Mouse (Mus musculus): ENCODE results near the gene Hist1h4h. TPM values are rescaled to one million over a fixed set of nuclear protein-coding genes. Genes with fewer than 3 reads are reported as not detected.
"Not testable (repeated sequence)": the region's sequence is repeated elsewhere in the genome, so short reads cannot be mapped to it uniquely, and the experiment has no call there.

The Hist1h4h gene
- polyA plus RNA-seq, 1 experiment from 2014 or later = 3.6 TPM

GRCm38 (mm10) chr13:23536076-23536822, 5.4 kb downstream of the Hist1h4h start:
- peaks cover 16% of the 10 kb centered on the region for H3K4me1 ChIP-seq (ENCODE audit: control insufficient read depth, insufficient read depth, low read length)
- peak overlapping the region; percentile 48 for H3K4me3 ChIP-seq (ENCODE audit: low read depth, low read length)
- H3K4me2 ChIP-seq = peak overlapping the region; percentile 45
- 22% methylated on average over 7 of the region's 7 CpGs for WGBS
- peak overlapping the region; percentile 98 for H3K27ac ChIP-seq (ENCODE audit: low read depth, low read length)
- no peaks in the 10 kb centered on the region for H3K9me3 ChIP-seq (ENCODE audit: control insufficient read depth, low read length)
- peak overlapping the region; percentile 69 for H3K9ac ChIP-seq (ENCODE audit: low read length)
- ATAC-seq (ENCODE audit: low FRiP score) = no peak
- H3K36me3 ChIP-seq (ENCODE audit: control insufficient read depth, insufficient read depth, low read length) = no peaks in the 10 kb centered on the region
- peak; percentile 87 for DNase-seq (ENCODE audit: low spot score, missing footprints)
- H3K27me3 ChIP-seq (ENCODE audit: control insufficient read depth, insufficient read depth, low read length) = no peaks in the 10 kb centered on the region

GRCm38 (mm10) chr13:23537006-23537710, 6.3 kb downstream of the Hist1h4h start:
- ATAC-seq (ENCODE audit: low FRiP score) = no peak
- Histone ChIP-seq H3K4me3 (ENCODE audit: low read depth, low read length) (no peak overlapping the region), H3K4me1 (ENCODE audit: control insufficient read depth, insufficient read depth, low read length) (peaks cover 15% of the 10 kb centered on the region), H3K36me3 (ENCODE audit: control insufficient read depth, insufficient read depth, low read length) (no peaks in the 10 kb centered on the region), H3K9ac (ENCODE audit: low read length) (no peak overlapping the region), H3K27ac (ENCODE audit: low read depth, low read length) (no peak overlapping the region; the same call in 1 of the 2 replicates), H3K4me2 (peak overlapping the region; percentile 45), H3K27me3 (ENCODE audit: control insufficient read depth, insufficient read depth, low read length) (no peaks in the 10 kb centered on the region), H3K9me3 (ENCODE audit: control insufficient read depth, low read length) (no peaks in the 10 kb centered on the region)
- 78% methylated on average over 3 of the region's 3 CpGs for WGBS
- DNase-seq (ENCODE audit: low spot score, missing footprints) = peak; percentile 86

GRCm38 (mm10) chr13:23538249-23538648, 7.4 kb downstream of the Hist1h4h start:
- WGBS = 83% methylated on average over 5 of the region's 5 CpGs
- Histone ChIP-seq H3K9me3 (ENCODE audit: control insufficient read depth, low read length) (no peaks in the 10 kb centered on the region), H3K27me3 (ENCODE audit: control insufficient read depth, insufficient read depth, low read length) (no peaks in the 10 kb centered on the region), H3K36me3 (ENCODE audit: control insufficient read depth, insufficient read depth, low read length) (no peaks in the 10 kb centered on the region), H3K4me2 (no peak overlapping the region), H3K27ac (ENCODE audit: low read depth, low read length) (no peak overlapping the region), H3K4me3 (ENCODE audit: low read depth, low read length) (no peak overlapping the region), H3K9ac (ENCODE audit: low read length) (no peak overlapping the region), H3K4me1 (ENCODE audit: control insufficient read depth, insufficient read depth, low read length) (peaks cover 10% of the 10 kb centered on the region)
- ATAC-seq (ENCODE audit: low FRiP score) (no peak), DNase-seq (ENCODE audit: low spot score, missing footprints) (no peak)

- H3K27me3 ChIP-seq (ENCODE audit: control insufficient read depth, insufficient read depth, low read length); H3K4me1 ChIP-seq (ENCODE audit: control insufficient read depth, insufficient read depth, low read length); H3K4me3 ChIP-seq (ENCODE audit: low read depth, low read length); DNase-seq (ENCODE audit: low spot score, missing footprints); H3K4me2 ChIP-seq; H3K27ac ChIP-seq (ENCODE audit: low read depth, low read length); H3K9me3 ChIP-seq (ENCODE audit: control insufficient read depth, low read length); ATAC-seq (ENCODE audit: low FRiP score); H3K9ac ChIP-seq (ENCODE audit: low read length); H3K36me3 ChIP-seq (ENCODE audit: control insufficient read depth, insufficient read depth, low read length): not testable (repeated sequence)
- WGBS = 75% methylated on average over 1 of the region's 1 CpGs
Observed at GRCm38 (mm10) chr13:23539821-23540220, 9.0 kb downstream of the Hist1h4h start.

GRCm38 (mm10) chr13:23541497-23541896, 10.6 kb downstream of the Hist1h4h start:
- Histone ChIP-seq H3K27ac (ENCODE audit: low read depth, low read length) (no peak overlapping the region), H3K4me3 (ENCODE audit: low read depth, low read length) (no peak overlapping the region), H3K9ac (ENCODE audit: low read length) (no peak overlapping the region), H3K9me3 (ENCODE audit: control insufficient read depth, low read length) (no peaks in the 10 kb centered on the region), H3K4me1 (ENCODE audit: control insufficient read depth, insufficient read depth, low read length) (peaks cover 8% of the 10 kb centered on the region; the same call in 1 of the 2 replicates), H3K27me3 (ENCODE audit: control insufficient read depth, insufficient read depth, low read length) (no peaks in the 10 kb centered on the region), H3K4me2 (no peak overlapping the region), H3K36me3 (ENCODE audit: control insufficient read depth, insufficient read depth, low read length) (no peaks in the 10 kb centered on the region)
- DNase-seq (ENCODE audit: low spot score, missing footprints) = no peak
- no peak for ATAC-seq (ENCODE audit: low FRiP score)
- 82% methylated on average over 3 of the region's 3 CpGs for WGBS

GRCm38 (mm10) chr13:23542225-23542980, 11.6 kb downstream of the Hist1h4h start:
- not testable (repeated sequence) for H3K9me3 ChIP-seq (ENCODE audit: control insufficient read depth, low read length); H3K27me3 ChIP-seq (ENCODE audit: control insufficient read depth, insufficient read depth, low read length); H3K36me3 ChIP-seq (ENCODE audit: control insufficient read depth, insufficient read depth, low read length); H3K4me1 ChIP-seq (ENCODE audit: control insufficient read depth, insufficient read depth, low read length); ATAC-seq (ENCODE audit: low FRiP score)
- WGBS = 2% methylated on average over 3 of the region's 3 CpGs
- H3K4me3 ChIP-seq (ENCODE audit: low read depth, low read length) = peak overlapping the region; percentile 43
- peak overlapping the region; percentile 74 for H3K9ac ChIP-seq (ENCODE audit: low read length)
- H3K27ac ChIP-seq (ENCODE audit: low read depth, low read length) = peak overlapping the region; percentile 79
- peak overlapping the region; percentile 62 for H3K4me2 ChIP-seq
- peak; percentile 91 for DNase-seq (ENCODE audit: low spot score, missing footprints)

- Histone ChIP-seq H3K27ac (ENCODE audit: low read depth, low read length) (peak within 1 kb of the TSS; percentile 90), H3K4me3 (ENCODE audit: low read depth, low read length) (peak within 1 kb of the TSS; percentile 43), H3K9ac (ENCODE audit: low read length) (peak within 1 kb of the TSS; percentile 74), H3K4me2 (peak within 1 kb of the TSS; percentile 62)
- H3K4me1 ChIP-seq (ENCODE audit: control insufficient read depth, insufficient read depth, low read length); H3K27me3 ChIP-seq (ENCODE audit: control insufficient read depth, insufficient read depth, low read length); H3K9me3 ChIP-seq (ENCODE audit: control insufficient read depth, low read length); H3K36me3 ChIP-seq (ENCODE audit: control insufficient read depth, insufficient read depth, low read length): not testable (repeated sequence)
- WGBS = under 1% methylated on average over 26 of the region's 42 CpGs
- ATAC-seq (ENCODE audit: low FRiP score) (peak; percentile 93), DNase-seq (ENCODE audit: low spot score, missing footprints) (peak; percentile 97)
Observed at GRCm38 (mm10) chr13:23542999-23543607, 12.3 kb downstream of the Hist1h4h start, which contains the start of gene Hist1h2bh. Gene Hist1h2bh (minus strand): TSS chr13:23543392.

- peaks cover 2% of the 10 kb centered on the region; the same call in 1 of the 2 replicates for H3K4me1 ChIP-seq (ENCODE audit: control insufficient read depth, insufficient read depth, low read length)
- H3K4me3 ChIP-seq (ENCODE audit: low read depth, low read length) = peak within 1 kb of the TSS; percentile 43
- WGBS = under 1% methylated on average over 22 of the region's 45 CpGs
- peak within 1 kb of the TSS; percentile 90 for H3K27ac ChIP-seq (ENCODE audit: low read depth, low read length)
- DNase-seq (ENCODE audit: low spot score, missing footprints) = peak; percentile 99
- no peaks in the 10 kb centered on the region for H3K36me3 ChIP-seq (ENCODE audit: control insufficient read depth, insufficient read depth, low read length)
- no peaks in the 10 kb centered on the region for H3K9me3 ChIP-seq (ENCODE audit: control insufficient read depth, low read length)
- H3K4me2 ChIP-seq = peak within 1 kb of the TSS; percentile 62
- peak; percentile 95 for ATAC-seq (ENCODE audit: low FRiP score)
- peak within 1 kb of the TSS; percentile 74 for H3K9ac ChIP-seq (ENCODE audit: low read length)
- H3K27me3 ChIP-seq (ENCODE audit: control insufficient read depth, insufficient read depth, low read length) = no peaks in the 10 kb centered on the region
Observed at GRCm38 (mm10) chr13:23543965-23544786, 13.3 kb downstream of the Hist1h4h start, which contains the start of gene Hist1h3f. Gene Hist1h3f (plus strand): TSS chr13:23544052.
